Mouse (Mus musculus) embryonic facial prominence, embryonic 13.5 days (tissue): ENCODE data around the gene Ncam1. TPM values are rescaled to one million over a fixed set of nuclear protein-coding genes. Genes with fewer than 3 reads are reported as not detected.

Source experiments
- ATAC-seq: fragments of 200-750 bp; cut with Nextera tagmentation; 2 replicates; pipeline ENCODE4 v1.8.0; 2017; ENCODE audit warnings: low read depth; ENCODE audit not compliant: insufficient number of reproducible peaks, insufficient read depth, low FRiP score, low TSS enrichment
- H3K27ac ChIP-seq: fragments of 300-500 bp; sonication (generic); 2 replicates; pipeline ENCODE4 v1.5.1; 2015; ENCODE audit warnings: moderate library complexity, mild to moderate bottlenecking, inconsistent platforms
- H3K27me3 ChIP-seq: fragments of 300-500 bp; sonication (generic); 2 replicates; pipeline ENCODE4 v1.6.1; 2015; ENCODE audit warnings: mild to moderate bottlenecking, inconsistent platforms
- H3K36me3 ChIP-seq: fragments of 300-500 bp; sonication (generic); 2 replicates; pipeline ENCODE4 v1.6.1; 2015; ENCODE audit warnings: mild to moderate bottlenecking, inconsistent platforms
- H3K4me1 ChIP-seq: fragments of 300-500 bp; sonication (generic); 2 replicates; pipeline ENCODE4 v1.6.1; 2015; ENCODE audit warnings: inconsistent platforms
- H3K4me2 ChIP-seq: fragments of 300-500 bp; sonication (generic); 2 replicates; pipeline ENCODE4 v1.6.1; 2015; ENCODE audit warnings: moderate library complexity, mild to moderate bottlenecking, inconsistent platforms
- H3K4me3 ChIP-seq: fragments of 300-500 bp; sonication (generic); 2 replicates; pipeline ENCODE4 v1.5.1; 2015; ENCODE audit warnings: mild to moderate bottlenecking, inconsistent platforms
- H3K9ac ChIP-seq: fragments of 300-500 bp; sonication (generic); 2 replicates; pipeline ENCODE4 v1.6.1; 2015; ENCODE audit warnings: mild to moderate bottlenecking, inconsistent platforms
- H3K9me3 ChIP-seq: fragments of 300-500 bp; sonication (generic); 2 replicates; pipeline ENCODE4 v1.6.1; 2016; ENCODE audit warnings: inconsistent platforms
- WGBS: fragments of 180-500 bp; shearing (Covaris S2); methylation state at CpG from one replicate; pipeline ENCODE4 v1.1.7; 2015; ENCODE audit warnings: mixed read lengths; 5-methylcytosine and 5-hydroxymethylcytosine counted together
- polyA plus RNA-seq: library from polyadenylated mRNA; unstranded; fragments of >200 nt; fragmentation: Nextera tagmentation; extraction: Ambion mirVana; gene quantifications from 2 replicates; pipeline ENCODE4 v1.2.1, GENCODE M21; 2015

Gene Ncam1
- polyA plus RNA-seq, 1 experiment from 2014 or later: 123 TPM

DNA sequence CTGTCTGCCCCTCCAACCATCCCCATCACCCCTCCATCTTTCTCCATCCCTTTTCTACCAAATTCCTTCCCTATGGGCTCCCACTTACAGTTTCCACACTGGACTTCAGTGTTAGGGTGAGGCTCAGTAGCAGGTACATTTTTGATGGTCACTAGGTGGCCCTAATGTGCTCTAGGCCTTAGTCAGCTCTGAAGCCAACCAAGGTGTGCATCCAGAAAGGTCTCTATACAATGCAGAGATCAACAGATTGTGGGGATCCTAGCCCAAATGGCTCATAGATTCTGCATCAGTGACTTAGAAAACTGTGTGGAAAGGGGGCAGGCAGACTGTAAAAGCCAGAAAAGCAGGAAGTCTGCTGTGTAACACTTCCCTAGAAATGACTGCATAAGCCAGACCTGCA is 160.8 kb downstream of the Ncam1 start:
- H3K4me2 ChIP-seq: no peak overlapping the region
- H3K4me1 ChIP-seq: no peaks in the 10 kb centered on the region
- H3K36me3 ChIP-seq: no peaks in the 10 kb centered on the region; the same call in 1 of the 2 replicates
- H3K4me3 ChIP-seq: no peak overlapping the region
- no peak overlapping the region for H3K27ac ChIP-seq
- H3K9ac ChIP-seq: no peak overlapping the region
- no peaks in the 10 kb centered on the region for H3K27me3 ChIP-seq
- ATAC-seq: no peak
- H3K9me3 ChIP-seq: no peaks in the 10 kb centered on the region

DNA sequence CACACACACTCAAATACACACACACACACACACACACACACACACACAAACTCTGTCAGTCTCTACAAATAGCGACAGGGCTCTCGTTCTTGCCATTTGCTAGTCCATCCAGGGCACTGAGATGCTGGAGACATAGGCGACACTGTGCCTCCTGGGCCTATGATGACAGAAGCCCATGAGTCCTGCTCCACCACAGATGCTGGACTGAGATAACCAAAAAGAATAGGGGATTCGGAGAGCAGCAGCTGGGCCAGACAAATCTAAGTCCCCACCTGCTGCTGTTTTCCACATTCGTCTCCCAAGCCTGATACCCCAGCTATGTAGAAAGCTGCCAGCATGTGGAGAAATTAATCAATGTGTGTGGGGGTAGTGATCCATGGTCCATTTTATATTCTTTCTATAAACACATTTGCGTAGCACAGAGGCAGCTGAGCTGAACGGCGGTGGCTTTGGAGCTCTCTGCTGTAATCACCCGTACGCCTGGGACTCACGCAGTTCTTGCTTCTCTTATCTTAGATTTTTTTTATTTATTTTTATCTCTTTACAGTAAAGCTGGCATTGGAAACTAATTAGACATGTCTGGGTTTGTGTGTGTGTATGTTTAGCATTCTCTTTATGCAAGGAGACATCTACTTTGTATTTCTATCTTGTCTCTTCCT is 162.9 kb downstream of the Ncam1 start:
- WGBS: 89% methylated on average over 11 of the region's 11 CpGs
- Histone ChIP-seq H3K4me1 (no peaks in the 10 kb centered on the region), H3K9ac (no peak overlapping the region), H3K27me3 (no peaks in the 10 kb centered on the region), H3K4me2 (no peak overlapping the region), H3K9me3 (no peaks in the 10 kb centered on the region), H3K4me3 (no peak overlapping the region), H3K27ac (no peak overlapping the region), H3K36me3 (no peaks in the 10 kb centered on the region)
- ATAC-seq: no peak

DNA sequence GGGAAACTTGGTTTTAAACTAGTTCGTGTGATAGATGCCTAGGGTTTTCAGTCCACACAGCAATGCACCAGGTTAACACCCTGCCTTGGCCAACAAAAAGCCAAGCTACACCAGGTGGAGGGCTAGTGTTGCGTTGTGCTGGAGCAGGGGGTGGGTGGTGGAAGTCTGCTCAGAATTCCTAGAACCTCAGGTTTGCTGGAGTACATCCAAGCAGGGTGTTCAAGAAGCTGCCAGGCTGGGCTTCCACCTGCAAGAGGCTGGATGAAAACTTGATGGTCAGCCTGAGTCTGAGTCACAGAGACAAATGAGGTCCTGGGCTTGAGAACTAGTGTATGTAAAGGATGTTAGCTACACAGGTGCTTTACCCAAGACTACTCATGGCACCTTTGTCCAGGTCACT is 166.1 kb downstream of the Ncam1 start:
- no peaks in the 10 kb centered on the region for H3K4me1 ChIP-seq
- WGBS: 90% methylated on average over 2 of the region's 2 CpGs
- H3K27ac ChIP-seq: no peak overlapping the region
- ATAC-seq: no peak
- H3K4me3 ChIP-seq: no peak overlapping the region
- H3K9me3 ChIP-seq: no peaks in the 10 kb centered on the region
- H3K36me3 ChIP-seq: no peaks in the 10 kb centered on the region
- H3K27me3 ChIP-seq: no peaks in the 10 kb centered on the region
- no peak overlapping the region for H3K9ac ChIP-seq
- no peak overlapping the region for H3K4me2 ChIP-seq

DNA sequence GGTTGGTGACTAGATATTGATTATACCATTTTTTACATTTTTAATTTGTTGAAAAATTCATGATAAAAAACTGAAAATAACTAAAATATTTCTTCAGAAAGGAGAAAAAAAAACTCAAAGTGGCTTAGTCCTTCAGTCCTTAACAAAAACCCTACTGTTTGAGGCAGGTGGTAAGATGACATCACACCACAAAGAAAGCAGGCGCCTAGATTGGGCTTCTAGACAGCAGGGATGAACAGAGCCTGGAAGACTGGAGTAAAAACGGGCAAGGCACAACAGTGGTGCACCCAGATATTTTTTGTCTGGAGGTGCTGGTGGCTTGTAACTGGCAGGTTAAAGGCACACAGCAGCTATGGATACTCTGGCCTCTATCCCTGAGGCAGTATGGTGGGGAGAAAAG is 168.4 kb downstream of the Ncam1 start:
- no peak for ATAC-seq
- Histone ChIP-seq H3K27ac (no peak overlapping the region), H3K36me3 (no peaks in the 10 kb centered on the region), H3K9me3 (no peaks in the 10 kb centered on the region), H3K4me3 (no peak overlapping the region), H3K9ac (no peak overlapping the region), H3K27me3 (no peaks in the 10 kb centered on the region), H3K4me1 (0 out of 2 replicates have a peak, but pooled peaks cover 5% of the 10 kb centered on the region), H3K4me2 (no peak overlapping the region)
- 66% methylated on average over 2 of the region's 2 CpGs for WGBS

DNA sequence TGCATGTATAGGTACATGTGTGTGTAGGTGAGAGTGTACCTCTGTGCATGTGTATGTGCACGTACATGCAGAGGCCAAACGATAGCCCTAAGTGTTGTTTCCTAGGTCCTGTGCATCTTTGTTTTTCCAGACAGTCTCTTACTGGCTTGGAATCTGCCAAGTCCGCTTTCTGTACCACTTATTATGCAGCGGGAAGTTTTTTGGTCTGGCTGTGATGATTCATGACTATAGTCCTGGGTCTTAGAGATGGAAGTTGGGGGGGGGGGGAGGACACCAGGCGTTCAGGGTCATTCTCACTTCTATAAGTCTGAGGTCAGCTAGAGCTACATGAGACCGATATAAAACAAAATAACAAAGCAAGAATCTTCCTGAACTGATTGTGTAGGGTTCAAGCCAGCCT is 173.8 kb downstream of the Ncam1 start:
- Histone ChIP-seq H3K9ac (no peak overlapping the region), H3K36me3 (no peaks in the 10 kb centered on the region), H3K27me3 (no peaks in the 10 kb centered on the region), H3K27ac (no peak overlapping the region), H3K9me3 (no peaks in the 10 kb centered on the region), H3K4me2 (no peak overlapping the region), H3K4me1 (peaks cover 12% of the 10 kb centered on the region; the same call in 1 of the 2 replicates), H3K4me3 (no peak overlapping the region)
- 90% methylated on average over 6 of the region's 6 CpGs for WGBS
- no peak for ATAC-seq

DNA sequence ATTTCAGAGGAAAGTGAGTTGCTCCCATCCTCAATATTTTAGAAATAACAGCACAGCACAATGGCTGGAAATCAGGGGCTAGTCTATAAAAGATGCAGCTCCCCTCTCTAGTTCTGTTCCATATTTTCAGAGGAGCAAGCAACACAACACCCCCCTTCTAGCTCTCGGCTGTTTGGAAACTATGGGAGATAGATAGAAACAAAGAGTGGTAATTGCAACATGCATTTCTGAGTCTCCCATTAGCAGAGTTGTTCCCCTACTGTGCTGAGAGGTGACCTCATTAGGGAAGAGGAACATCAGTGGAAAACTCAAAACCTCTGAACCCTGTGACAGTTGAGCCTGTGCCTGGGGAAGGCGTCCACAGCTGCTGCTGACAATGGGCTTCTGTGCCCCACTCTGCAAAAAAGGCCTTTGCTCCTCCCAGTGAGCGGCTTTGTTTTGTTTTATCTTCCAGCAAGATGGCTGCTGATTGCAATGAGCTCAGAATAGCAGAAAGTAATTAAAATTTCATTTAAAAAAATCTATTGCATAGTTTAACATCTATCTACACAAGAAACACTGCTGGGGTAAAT is 174.7 kb downstream of the Ncam1 start:
- H3K4me2 ChIP-seq: no peak overlapping the region
- ATAC-seq: no peak
- H3K4me1 ChIP-seq: peaks cover 12% of the 10 kb centered on the region
- H3K36me3 ChIP-seq: no peaks in the 10 kb centered on the region
- WGBS: 35% methylated on average over 3 of the region's 3 CpGs
- H3K27me3 ChIP-seq: no peaks in the 10 kb centered on the region
- H3K9ac ChIP-seq: no peak overlapping the region
- no peaks in the 10 kb centered on the region for H3K9me3 ChIP-seq
- no peak overlapping the region for H3K27ac ChIP-seq
- no peak overlapping the region for H3K4me3 ChIP-seq

DNA sequence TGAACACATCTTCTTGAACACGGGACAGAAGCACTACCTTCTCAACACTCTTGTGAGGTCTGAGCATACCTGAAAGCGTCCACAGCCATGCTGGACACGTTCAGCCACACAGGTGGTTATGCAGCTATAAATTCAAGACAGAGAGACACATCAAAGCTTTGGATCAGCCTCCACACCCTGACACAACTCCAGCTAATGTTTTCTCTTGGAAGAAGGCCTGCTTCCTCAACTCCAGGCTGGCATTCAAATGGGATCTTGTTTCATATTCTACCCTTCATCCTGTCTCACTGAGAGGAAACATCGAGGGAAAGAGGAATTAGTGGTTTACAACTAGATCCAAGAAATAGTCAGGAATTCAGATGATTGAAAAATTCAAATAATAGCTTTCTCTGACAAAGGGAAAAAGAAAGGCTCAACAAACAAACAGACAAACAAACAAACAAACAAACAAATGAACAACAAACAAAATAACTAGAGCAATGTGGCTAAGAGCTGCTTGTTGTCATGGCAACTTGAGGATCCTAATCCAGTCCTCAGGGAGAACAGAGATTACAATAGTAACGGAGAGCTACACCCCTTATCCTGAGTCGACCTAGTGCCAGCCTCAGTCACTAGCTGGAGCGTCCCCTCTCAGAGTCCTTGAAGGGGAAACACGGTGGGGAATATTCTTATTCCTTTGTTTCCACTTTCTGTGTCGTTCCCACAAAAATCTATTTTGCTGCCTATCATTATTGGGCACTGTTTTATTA is 175.6 kb downstream of the Ncam1 start:
- no peak for ATAC-seq
- Histone ChIP-seq H3K4me2 (no peak overlapping the region), H3K9me3 (no peaks in the 10 kb centered on the region), H3K36me3 (no peaks in the 10 kb centered on the region), H3K4me1 (peaks cover 16% of the 10 kb centered on the region), H3K27me3 (no peaks in the 10 kb centered on the region), H3K4me3 (no peak overlapping the region), H3K9ac (no peak overlapping the region), H3K27ac (no peak overlapping the region)
- 65% methylated on average over 9 of the region's 9 CpGs for WGBS

DNA sequence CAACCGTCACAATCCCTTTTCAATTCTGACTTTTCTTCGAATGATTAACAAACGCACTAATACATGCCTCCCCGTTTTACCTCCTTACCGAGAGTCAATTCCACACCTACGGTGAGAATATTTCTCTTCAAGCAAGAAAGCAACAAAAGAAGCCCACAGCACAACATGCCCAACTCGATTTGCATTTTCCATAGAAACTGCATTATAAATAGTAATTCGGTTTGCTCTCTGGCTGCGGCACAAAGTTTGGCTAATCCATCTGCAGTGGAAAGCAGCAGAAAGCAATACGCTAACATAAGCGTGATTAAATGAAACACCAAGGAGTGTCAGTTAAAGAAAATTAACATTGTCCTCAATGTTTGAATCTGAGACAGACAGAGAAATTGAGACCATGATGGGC is 177.0 kb downstream of the Ncam1 start:
- no peak for ATAC-seq
- Histone ChIP-seq H3K4me1 (peaks cover 11% of the 10 kb centered on the region), H3K9me3 (no peaks in the 10 kb centered on the region), H3K9ac (no peak overlapping the region), H3K27ac (no peak overlapping the region), H3K27me3 (no peaks in the 10 kb centered on the region), H3K36me3 (no peaks in the 10 kb centered on the region), H3K4me2 (no peak overlapping the region), H3K4me3 (no peak overlapping the region)
- WGBS: 95% methylated on average over 11 of the region's 11 CpGs

DNA sequence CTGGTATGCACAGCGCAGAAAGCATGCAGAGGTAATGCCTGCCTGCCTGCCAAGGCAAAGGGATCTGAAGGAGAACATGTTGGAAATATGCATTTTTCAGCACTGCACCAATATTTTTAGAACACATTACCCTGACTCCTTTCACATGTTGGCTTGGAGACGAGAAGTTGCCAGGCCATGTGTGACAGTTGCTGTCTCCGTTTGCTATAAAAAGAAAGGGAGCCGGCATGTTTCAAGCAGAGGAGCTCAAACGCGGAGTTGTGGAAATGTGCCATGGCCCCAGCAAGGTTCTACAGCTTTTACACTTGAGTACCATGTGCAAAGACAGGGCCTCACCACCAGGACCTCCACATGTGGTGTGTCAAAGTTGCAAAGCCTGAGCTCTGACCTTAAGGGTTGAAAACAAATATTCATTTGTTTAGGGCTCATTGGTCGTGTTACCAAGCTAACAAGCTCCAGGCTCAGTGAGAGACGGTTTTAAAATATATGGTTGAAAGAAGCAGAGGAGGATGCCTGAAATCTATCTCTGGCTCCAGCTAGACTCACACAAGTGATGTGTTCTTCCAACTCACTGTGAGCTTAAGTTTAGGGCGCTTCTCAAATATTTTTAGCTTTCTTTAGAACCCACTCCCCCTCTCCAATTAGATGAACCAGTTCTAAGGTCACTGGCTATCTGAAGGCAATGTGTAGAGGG is 179.9 kb downstream of the Ncam1 start:
- 72% methylated on average over 9 of the region's 9 CpGs for WGBS
- ATAC-seq: no peak
- no peak overlapping the region for H3K27ac ChIP-seq
- H3K9ac ChIP-seq: no peak overlapping the region
- no peak overlapping the region for H3K4me2 ChIP-seq
- no peaks in the 10 kb centered on the region for H3K27me3 ChIP-seq
- 0 out of 2 replicates have a peak, but pooled peaks cover 5% of the 10 kb centered on the region for H3K36me3 ChIP-seq
- peaks cover 5% of the 10 kb centered on the region; the same call in 1 of the 2 replicates for H3K4me1 ChIP-seq
- no peak overlapping the region for H3K4me3 ChIP-seq
- H3K9me3 ChIP-seq: no peaks in the 10 kb centered on the region

DNA sequence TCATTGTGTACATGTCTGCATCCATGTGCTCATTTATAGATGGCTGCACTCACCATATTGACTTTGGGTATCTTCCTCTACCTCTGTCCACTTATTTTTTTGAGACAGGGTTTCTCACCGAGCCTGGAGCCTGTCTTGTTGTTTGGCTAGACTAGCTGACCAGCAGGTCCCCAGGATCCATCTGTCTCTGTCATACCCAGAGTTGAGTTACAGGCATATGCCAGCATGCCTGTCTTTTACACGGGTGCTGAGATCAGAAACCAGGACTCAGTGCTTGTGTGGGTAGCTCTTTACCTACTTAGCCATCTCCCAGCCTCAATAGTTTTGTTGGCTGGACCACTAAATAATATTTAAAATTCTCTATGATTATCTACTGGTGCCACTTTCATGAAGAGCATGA is 180.5 kb downstream of the Ncam1 start:
- Histone ChIP-seq H3K27me3 (no peaks in the 10 kb centered on the region), H3K4me2 (no peak overlapping the region), H3K27ac (no peak overlapping the region), H3K9ac (no peak overlapping the region), H3K36me3 (0 out of 2 replicates have a peak, but pooled peaks cover 5% of the 10 kb centered on the region), H3K9me3 (no peaks in the 10 kb centered on the region), H3K4me3 (no peak overlapping the region), H3K4me1 (peaks cover 5% of the 10 kb centered on the region; the same call in 1 of the 2 replicates)
- ATAC-seq: no peak
- 83% methylated on average over 2 of the region's 2 CpGs for WGBS

DNA sequence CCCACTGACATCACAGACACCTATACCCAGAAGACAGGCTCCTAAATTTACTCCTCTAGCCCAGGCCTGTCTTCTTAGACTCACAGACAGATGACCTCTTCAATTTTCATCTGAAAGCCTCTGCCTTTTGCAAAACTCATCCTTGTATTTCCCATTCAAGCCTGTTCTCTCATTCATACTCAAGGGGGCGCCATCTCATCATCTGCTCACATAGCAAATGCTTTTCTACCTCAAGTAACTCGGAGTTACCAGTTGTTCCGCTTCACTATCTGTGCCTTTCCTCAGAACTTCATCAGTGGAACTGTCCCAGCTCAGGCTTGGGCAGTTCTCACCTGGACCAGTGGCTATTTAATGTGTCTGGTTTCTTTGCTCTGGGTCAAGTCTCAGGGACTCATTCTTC is 181.5 kb downstream of the Ncam1 start:
- ATAC-seq: no peak

More for the DNA sequence above, 181.5 kb downstream of the Ncam1 start:
- Histone ChIP-seq H3K4me3 (no peak overlapping the region), H3K9me3 (no peaks in the 10 kb centered on the region), H3K27me3 (no peaks in the 10 kb centered on the region), H3K36me3 (0 out of 2 replicates have a peak, but pooled peaks cover 5% of the 10 kb centered on the region), H3K4me2 (no peak overlapping the region), H3K9ac (no peak overlapping the region), H3K4me1 (peaks cover 5% of the 10 kb centered on the region; the same call in 1 of the 2 replicates), H3K27ac (no peak overlapping the region)
- WGBS: 14% methylated on average over 3 of the region's 3 CpGs
